In genomic region chr13:91237976-91238375, GRCm38 (mm10) we compare ENCODE assay signal across 19 mouse cellular contexts.
"Had no signal": no experiment of that assay in that cellular context is flagged by ENCODE, and none has a peak within 500 bp of the region (broad histone marks: within the 10 kb centered on the region; RNA-seq: fewer than 3 reads in every experiment).

No protein-coding gene starts in this region.

- ATAC-seq: midbrain, embryonic 16.5 days had no signal

- H3K4me3 ChIP-seq: midbrain, embryonic 10.5 days; midbrain, embryonic 12.5 days; myocyte; neural tube, embryonic 13.5 days; neural tube, embryonic 15.5 days had no signal

- H3K27ac ChIP-seq: midbrain, embryonic 10.5 days; midbrain, embryonic 12.5 days; neural tube, embryonic 13.5 days; neural tube, embryonic 15.5 days had no signal

- H3K4me1 ChIP-seq: midbrain, embryonic 10.5 days; midbrain, embryonic 12.5 days; neural tube, embryonic 13.5 days; neural tube, embryonic 15.5 days had no signal

- H3K9me3 ChIP-seq: midbrain, embryonic 10.5 days; midbrain, embryonic 12.5 days; neural tube, embryonic 13.5 days; neural tube, embryonic 15.5 days had no signal

- H3K9ac ChIP-seq: lung, embryonic 14.5 days; midbrain, embryonic 12.5 days; neural tube, embryonic 13.5 days; neural tube, embryonic 15.5 days had no signal

- H3K4me2 ChIP-seq: lung, embryonic 14.5 days; midbrain, embryonic 12.5 days; neural tube, embryonic 13.5 days; neural tube, embryonic 15.5 days had no signal

- H3K36me3 ChIP-seq: midbrain, embryonic 10.5 days; midbrain, embryonic 12.5 days; neural tube, embryonic 13.5 days; neural tube, embryonic 15.5 days had no signal

- DNase-seq: lung, adult 18-20 months; lung, embryonic 14.5 days; lung, postnatal 10 days; lung, postnatal 4 days; midbrain, embryonic 14.5 days; retina, postnatal 1 day; right cerebral cortex, adult 18-20 months; right cerebral cortex, postnatal 25 days; right cerebral cortex, postnatal 4 days; spleen, adult 18-20 months; thymus, adult 18-20 months; thymus, postnatal 14 days; thymus, postnatal 36 days had no signal

- H3K27me3 ChIP-seq: midbrain, embryonic 12.5 days; neural tube, embryonic 13.5 days; neural tube, embryonic 15.5 days had no signal
